Mouse (Mus musculus) megakaryocyte-erythroid progenitor cell, adult 5-6 weeks (primary cell): ENCODE data around the gene Dcpp2. TPM values are rescaled to one million over a fixed set of nuclear protein-coding genes. Genes with fewer than 3 reads are reported as not detected.
"Not testable (repeated sequence)": the region's sequence is repeated elsewhere in the genome, so short reads cannot be mapped to it uniquely, and the experiment has no call there.

Experiments
- ATAC-seq: replicated peaks from 2 replicates; pipeline ENCODE4 v1.8.0; 2016; ENCODE audit warnings: mild to moderate bottlenecking, inconsistent platforms; ENCODE audit not compliant: severe bottlenecking, poor library complexity, low FRiP score, low TSS enrichment
- total RNA-seq, 2 experiments: library from RNA; stranded (forward) in 1 of 2; stranded (reverse) in 1 of 2; fragments of 200-1000, 215-1000 nt in 1 of 2; fragments of >200 nt in 1 of 2; fragmentation: Nextera tagmentation in 1 of 2; gene quantifications; 2 replicates each; pipeline ENCODE4 v1.2.3; 2014 to 2017

The Dcpp2 gene
- total RNA-seq, 2 experiments from 2014 or later: not detected

- ATAC-seq: not testable (repeated sequence)
Measured at GRCm38 (mm10) chr17:23917158-23917557, 36.5 kb downstream of the Dcpp2 start, which contains the start of gene Dcpp3. Gene Dcpp3 (plus strand): TSS chr17:23917458.

- peak; percentile 97 for ATAC-seq
Measured at GRCm38 (mm10) chr17:23924531-23925007, 43.9 kb downstream of the Dcpp2 start.

GRCm38 (mm10) chr17:23925090-23925493, 44.4 kb downstream of the Dcpp2 start:
- peak; percentile 69 for ATAC-seq

DNA sequence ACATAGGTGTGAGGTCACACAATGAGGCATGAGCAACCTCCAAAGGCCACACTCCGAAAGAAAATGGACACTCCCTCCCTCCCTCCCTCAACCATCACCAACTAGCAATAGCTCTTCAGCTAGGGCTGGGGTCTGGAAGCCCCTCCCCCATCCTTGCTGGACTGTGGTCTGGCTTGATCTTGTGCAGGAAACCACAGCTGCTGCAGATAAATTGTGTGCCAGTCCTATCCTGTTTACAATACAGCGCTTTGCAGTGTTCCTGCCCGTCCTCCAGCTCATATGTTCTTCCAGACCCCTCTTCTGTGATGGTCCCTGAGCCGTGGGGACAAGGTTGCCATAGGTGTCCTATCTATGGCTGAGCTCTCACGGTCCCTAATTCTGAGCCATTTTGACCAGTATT, 50.5 kb downstream of the Dcpp2 start:
- no peak for ATAC-seq

GRCm38 (mm10) chr17:23941372-23941771, 60.7 kb downstream of the Dcpp2 start, which contains the start of gene Sbp:
Gene Sbp (plus strand): TSS chr17:23941672.
- ATAC-seq: no peak

DNA sequence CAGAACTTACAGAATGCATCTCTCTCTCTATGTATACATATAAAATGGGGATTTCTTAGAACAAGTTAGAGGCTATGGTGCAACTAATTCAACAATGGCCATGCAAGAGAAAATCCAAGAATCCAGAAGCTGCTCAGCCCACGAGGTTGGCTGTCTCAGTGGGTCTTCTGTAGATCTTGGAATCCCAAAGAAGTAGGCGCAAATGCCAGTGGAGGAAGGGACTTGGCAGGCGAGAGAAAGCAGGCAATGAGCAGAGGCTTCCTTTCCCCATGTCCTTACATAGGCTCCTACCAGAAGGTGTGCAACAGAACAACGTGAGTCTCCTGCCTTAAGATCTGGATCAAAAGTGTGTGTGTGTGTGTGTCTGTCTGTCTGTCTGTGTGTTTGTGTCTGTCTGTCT, 66.8 kb downstream of the Dcpp2 start:
- ATAC-seq: not testable (repeated sequence)

- no peak for ATAC-seq
Measured at GRCm38 (mm10) chr17:23949068-23949467, 68.4 kb downstream of the Dcpp2 start.

Other genes starting within 250 kb of the Dcpp2 start
- 0.07 TPM in 1 of 2 replicates, not detected in the other for gene Mmp25, start 235.6 kb upstream of the Dcpp2 start, total RNA-seq (2014; fragmentation: Nextera tagmentation)
- not detected in 2 replicates for gene Mmp25, start 235.6 kb upstream of the Dcpp2 start, total RNA-seq (2017)
- gene Bicdl2, start 220.4 kb upstream of the Dcpp2 start, total RNA-seq (2014; fragmentation: Nextera tagmentation): not detected in 2 replicates
- not detected in 2 replicates for gene Bicdl2, start 220.4 kb upstream of the Dcpp2 start, total RNA-seq (2017)
- 44.2 and 56.3 TPM in 2 replicates for gene Hcfc1r1, start 207.3 kb upstream of the Dcpp2 start, total RNA-seq (2014; fragmentation: Nextera tagmentation)
- 22.7 and 30.0 TPM in 2 replicates for gene Hcfc1r1, start 207.3 kb upstream of the Dcpp2 start, total RNA-seq (2017)
- 30.3 and 44.7 TPM in 2 replicates for gene Thoc6, start 207.0 kb upstream of the Dcpp2 start, total RNA-seq (2014; fragmentation: Nextera tagmentation)
- 40.8 and 47.3 TPM in 2 replicates for gene Thoc6, start 207.0 kb upstream of the Dcpp2 start, total RNA-seq (2017)
- 0.94 and 4.5 TPM in 2 replicates for gene Tnfrsf12a, start 203.4 kb upstream of the Dcpp2 start, total RNA-seq (2014; fragmentation: Nextera tagmentation)
- gene Tnfrsf12a, start 203.4 kb upstream of the Dcpp2 start, total RNA-seq (2017): 10.7 and 15.6 TPM in 2 replicates
- gene Cldn6, start 201.6 kb upstream of the Dcpp2 start, total RNA-seq (2014; fragmentation: Nextera tagmentation): not detected in 2 replicates
- gene Cldn6, start 201.6 kb upstream of the Dcpp2 start, total RNA-seq (2017): not detected in 2 replicates
- not detected in 2 replicates for gene Cldn9, start 196.9 kb upstream of the Dcpp2 start, total RNA-seq (2014; fragmentation: Nextera tagmentation)
- gene Cldn9, start 196.9 kb upstream of the Dcpp2 start, total RNA-seq (2017): not detected in 2 replicates
- gene 1520401A03Rik, start 158.1 kb upstream of the Dcpp2 start, total RNA-seq (2014; fragmentation: Nextera tagmentation): not detected in 2 replicates
- not detected in 2 replicates for gene 1520401A03Rik, start 158.1 kb upstream of the Dcpp2 start, total RNA-seq (2017)
- gene Pkmyt1, start 154.5 kb upstream of the Dcpp2 start, total RNA-seq (2014; fragmentation: Nextera tagmentation): 40.3 and 43.8 TPM in 2 replicates
- 8.1 and 10.6 TPM in 2 replicates for gene Pkmyt1, start 154.5 kb upstream of the Dcpp2 start, total RNA-seq (2017)
- gene Paqr4, start 140.0 kb upstream of the Dcpp2 start, total RNA-seq (2014; fragmentation: Nextera tagmentation): 7.2 and 13.3 TPM in 2 replicates
- gene Paqr4, start 140.0 kb upstream of the Dcpp2 start, total RNA-seq (2017): 6.2 and 11.6 TPM in 2 replicates
- gene Kremen2, start 135.0 kb upstream of the Dcpp2 start, total RNA-seq (2014; fragmentation: Nextera tagmentation): 0.52 TPM in 1 of 2 replicates, not detected in the other
- gene Kremen2, start 135.0 kb upstream of the Dcpp2 start, total RNA-seq (2017): not detected in 2 replicates
- gene Flywch1, start 109.3 kb upstream of the Dcpp2 start, total RNA-seq (2014; fragmentation: Nextera tagmentation): 7.6 and 11.7 TPM in 2 replicates
- 12.5 and 15.4 TPM in 2 replicates for gene Flywch1, start 109.3 kb upstream of the Dcpp2 start, total RNA-seq (2017)
- 3.1 and 5.6 TPM in 2 replicates for gene Flywch2, start 94.8 kb upstream of the Dcpp2 start, total RNA-seq (2014; fragmentation: Nextera tagmentation)
- gene Flywch2, start 94.8 kb upstream of the Dcpp2 start, total RNA-seq (2017): not detected in 2 replicates
- gene Srrm2, start 90.3 kb upstream of the Dcpp2 start, total RNA-seq (2014; fragmentation: Nextera tagmentation): 699 and 735 TPM in 2 replicates
- 134 and 162 TPM in 2 replicates for gene Srrm2, start 90.3 kb upstream of the Dcpp2 start, total RNA-seq (2017)
- gene Elob, start 51.7 kb upstream of the Dcpp2 start, total RNA-seq (2014; fragmentation: Nextera tagmentation): 466 and 512 TPM in 2 replicates
- 101 and 114 TPM in 2 replicates for gene Elob, start 51.7 kb upstream of the Dcpp2 start, total RNA-seq (2017)
- gene Prss33, start 44.8 kb upstream of the Dcpp2 start, total RNA-seq (2014; fragmentation: Nextera tagmentation): not detected in 2 replicates
- gene Prss33, start 44.8 kb upstream of the Dcpp2 start, total RNA-seq (2017): not detected in 2 replicates
- gene Prss32, start 37.0 kb upstream of the Dcpp2 start, total RNA-seq (2014; fragmentation: Nextera tagmentation): not detected in 2 replicates
- not detected in 2 replicates for gene Prss32, start 37.0 kb upstream of the Dcpp2 start, total RNA-seq (2017)
- gene Prss41, start 36.7 kb upstream of the Dcpp2 start, total RNA-seq (2014; fragmentation: Nextera tagmentation): not detected in 2 replicates
- 0.88 TPM in 1 of 2 replicates, not detected in the other for gene Prss41, start 36.7 kb upstream of the Dcpp2 start, total RNA-seq (2017)
- gene Prss21, start 12.8 kb upstream of the Dcpp2 start, total RNA-seq (2014; fragmentation: Nextera tagmentation): not detected in 2 replicates
- not detected in 2 replicates for gene Prss21, start 12.8 kb upstream of the Dcpp2 start, total RNA-seq (2017)
- gene Dcpp1, start within 50 bp of the Dcpp2 start, total RNA-seq (2014; fragmentation: Nextera tagmentation): not detected in 2 replicates
- not detected in 2 replicates for gene Dcpp1, start within 50 bp of the Dcpp2 start, total RNA-seq (2017)
- gene Dcpp3, start 36.6 kb downstream of the Dcpp2 start, total RNA-seq (2014; fragmentation: Nextera tagmentation): not detected in 2 replicates
- not detected in 2 replicates for gene Dcpp3, start 36.6 kb downstream of the Dcpp2 start, total RNA-seq (2017)
- gene Sbp, start 60.8 kb downstream of the Dcpp2 start, total RNA-seq (2014; fragmentation: Nextera tagmentation): not detected in 2 replicates
- not detected in 2 replicates for gene Sbp, start 60.8 kb downstream of the Dcpp2 start, total RNA-seq (2017)
- gene Sbpl, start 74.4 kb downstream of the Dcpp2 start, total RNA-seq (2014; fragmentation: Nextera tagmentation): not detected in 2 replicates
- not detected in 2 replicates for gene Sbpl, start 74.4 kb downstream of the Dcpp2 start, total RNA-seq (2017)
- not detected in 2 replicates for gene Prss30, start 99.7 kb downstream of the Dcpp2 start, total RNA-seq (2014; fragmentation: Nextera tagmentation)
- gene Prss30, start 99.7 kb downstream of the Dcpp2 start, total RNA-seq (2017): 1.0 TPM in 1 of 2 replicates, not detected in the other
- gene Prss22, start 117.2 kb downstream of the Dcpp2 start, total RNA-seq (2014; fragmentation: Nextera tagmentation): not detected in 2 replicates
- not detected in 2 replicates for gene Prss22, start 117.2 kb downstream of the Dcpp2 start, total RNA-seq (2017)
- not detected in 2 replicates for gene Prss27, start 157.3 kb downstream of the Dcpp2 start, total RNA-seq (2014; fragmentation: Nextera tagmentation)
- gene Prss27, start 157.3 kb downstream of the Dcpp2 start, total RNA-seq (2017): not detected in 2 replicates
- 17.1 and 24.2 TPM in 2 replicates for gene Kctd5, start 192.6 kb downstream of the Dcpp2 start, total RNA-seq (2014; fragmentation: Nextera tagmentation)
- 20.9 and 21.9 TPM in 2 replicates for gene Kctd5, start 192.6 kb downstream of the Dcpp2 start, total RNA-seq (2017)